Mouse (Mus musculus) CH12.LX (cell line): ENCODE measurements at regions not wholly inside any gene's neighbourhood (a gene's known extent, or its start where the extent isn't known, plus 50 kb on each side); places are given as distances from the start of the nearest gene placed in this dataset.

Source experiments
- DNase-seq: peaks from one replicate; pipeline ENCODE4 v3.0.0-alpha.2; 2013; ENCODE audit errors: extremely low read depth
- H3K27ac ChIP-seq: 2 replicates; pipeline ENCODE4 v1.5.1; 2012; ENCODE audit warnings: low read depth, mild to moderate bottlenecking, control low read depth, moderate library complexity; ENCODE audit not compliant: insufficient read depth
- H3K27me3 ChIP-seq: replicated peaks from 2 replicates; pipeline ENCODE3; 2012; ENCODE audit warnings: inconsistent platforms
- H3K36me3 ChIP-seq, 2 experiments: replicated peaks in 1 of 2; 2 replicates each; pipeline versions ENCODE3 to v1.6.1; 2012; ENCODE audit warnings: inconsistent platforms in 1 of 2, low read length in 1 of 2, mild to moderate bottlenecking in 1 of 2, mixed read lengths in 1 of 2, moderate library complexity in 1 of 2; ENCODE audit not compliant: control insufficient read depth in 1 of 2, insufficient read depth in 1 of 2
- H3K4me1 ChIP-seq, 2 experiments: 2 replicates each; pipeline ENCODE4 v1.6.1; 2012; ENCODE audit warnings: inconsistent platforms in 1 of 2, moderate library complexity in 1 of 2; ENCODE audit not compliant: insufficient read depth in 2 of 2, control insufficient read depth in 1 of 2
- H3K4me2 ChIP-seq: 2 replicates; pipeline ENCODE4 v1.6.1; 2012; ENCODE audit warnings: low read depth, mild to moderate bottlenecking, control low read depth; ENCODE audit not compliant: poor library complexity, insufficient read depth, severe bottlenecking
- H3K4me3 ChIP-seq, 3 experiments: fragments of 150-350 bp in 1 of 3; sonication (generic) in 1 of 3; replicated peaks in 1 of 3; 2 replicates each; pipeline versions ENCODE3 to v1.5.1; 2011 to 2012; ENCODE audit warnings: low read depth in 2 of 3, low read length in 2 of 3, mild to moderate bottlenecking in 2 of 3, moderate library complexity in 2 of 3, control low read depth in 1 of 3, improper control_type of control experiment in 1 of 3, inconsistent platforms in 1 of 3, mixed read lengths in 1 of 3; ENCODE audit not compliant: poor library complexity in 1 of 3
- H3K79me2 ChIP-seq: replicated peaks from 2 replicates; pipeline ENCODE4 v1.6.1; 2012; ENCODE audit warnings: mild to moderate bottlenecking, moderate library complexity; ENCODE audit not compliant: control insufficient read depth, poor library complexity, insufficient read depth, severe bottlenecking; ENCODE audit errors: extremely low read depth
- H3K9ac ChIP-seq: 2 replicates; pipeline ENCODE4 v1.6.1; 2012; ENCODE audit warnings: low read depth, mild to moderate bottlenecking, control low read depth, moderate library complexity; ENCODE audit not compliant: insufficient read depth
- H3K9me3 ChIP-seq: replicated peaks from 2 replicates; pipeline ENCODE3; 2012; ENCODE audit warnings: low read length, inconsistent platforms, mixed read lengths
- BHLHE40 ChIP-seq: IDR thresholded peaks from 2 replicates; pipeline ENCODE4 v1.6.1; 2011; ENCODE audit warnings: mild to moderate bottlenecking, low read depth, low read length, improper control_type of control experiment
- CHD2 ChIP-seq: IDR thresholded peaks from 2 replicates; pipeline ENCODE4 v1.6.1; 2011; ENCODE audit warnings: low read length, improper control_type of control experiment
- E2F4 ChIP-seq: IDR thresholded peaks from 2 replicates; pipeline ENCODE4 v1.6.1; 2011; ENCODE audit warnings: low read depth, low read length, improper control_type of control experiment; ENCODE audit not compliant: insufficient replicate concordance
- ELF1 ChIP-seq: IDR thresholded peaks from 2 replicates; pipeline ENCODE4 v1.6.1; 2014; ENCODE audit warnings: low read depth, mild to moderate bottlenecking, inconsistent platforms, low read length, improper control_type of control experiment
- ETS1 ChIP-seq: conservative IDR thresholded peaks from 2 replicates; pipeline ENCODE4 v1.6.1; 2012; ENCODE audit warnings: low read depth, mild to moderate bottlenecking, inconsistent platforms, low read length, improper control_type of control experiment, moderate library complexity
- HCFC1 ChIP-seq: IDR thresholded peaks from 2 replicates; pipeline ENCODE4 v1.6.1; 2012; ENCODE audit warnings: low read depth, mild to moderate bottlenecking, inconsistent platforms, low read length, improper control_type of control experiment
- IRF4 ChIP-seq: IDR thresholded peaks from 2 replicates; pipeline ENCODE4 v1.6.1; 2014; ENCODE audit warnings: low read depth, mild to moderate bottlenecking, inconsistent platforms, low read length, improper control_type of control experiment
- JUND ChIP-seq: conservative IDR thresholded peaks from 2 replicates; pipeline ENCODE4 v1.6.1; 2011; ENCODE audit warnings: low read depth, low read length, improper control_type of control experiment
- KAT2A ChIP-seq: IDR thresholded peaks from 2 replicates; pipeline ENCODE4 v1.6.1; 2012; ENCODE audit warnings: low read length, improper control_type of control experiment, inconsistent platforms; ENCODE audit not compliant: insufficient replicate concordance
- MAX ChIP-seq: IDR thresholded peaks from 2 replicates; pipeline ENCODE4 v1.6.1; 2011; ENCODE audit warnings: low read length, improper control_type of control experiment
- MAZ ChIP-seq: IDR thresholded peaks from 2 replicates; pipeline ENCODE4 v1.6.1; 2012; ENCODE audit warnings: low read depth, mild to moderate bottlenecking, inconsistent platforms, low read length, improper control_type of control experiment, moderate library complexity
- MYC ChIP-seq: IDR thresholded peaks from 2 replicates; pipeline ENCODE4 v1.6.1; 2011; ENCODE audit warnings: low read depth, mild to moderate bottlenecking, improper control_type of control experiment, low read length
- NRF1 ChIP-seq: IDR thresholded peaks from 2 replicates; pipeline ENCODE4 v1.6.1; 2014; ENCODE audit warnings: low read depth, mild to moderate bottlenecking, inconsistent platforms, low read length, improper control_type of control experiment, moderate library complexity
- PAX5 ChIP-seq: IDR thresholded peaks from 2 replicates; pipeline ENCODE4 v1.6.1; 2012; ENCODE audit warnings: low read length, inconsistent platforms, mixed read lengths
- POLR2A ChIP-seq: IDR thresholded peaks from 2 replicates; pipeline ENCODE4 v1.6.1; 2011; ENCODE audit warnings: low read depth, mild to moderate bottlenecking, improper control_type of control experiment, low read length
- POLR2AphosphoS2 ChIP-seq: IDR thresholded peaks from 2 replicates; pipeline ENCODE4 v1.6.1; 2011; ENCODE audit warnings: low read depth, low read length, improper control_type of control experiment
- RAD21 ChIP-seq: IDR thresholded peaks from 2 replicates; pipeline ENCODE4 v1.6.1; 2011; ENCODE audit warnings: low read depth, mild to moderate bottlenecking, low read length, improper control_type of control experiment, moderate library complexity
- RCOR1 ChIP-seq: conservative IDR thresholded peaks from 2 replicates; pipeline ENCODE4 v1.6.1; 2012; ENCODE audit warnings: low read depth, mild to moderate bottlenecking, inconsistent platforms, low read length, improper control_type of control experiment
- SIN3A ChIP-seq: IDR thresholded peaks from 2 replicates; pipeline ENCODE4 v1.6.1; 2012; ENCODE audit warnings: low read length, improper control_type of control experiment, inconsistent platforms
- TCF12 ChIP-seq: IDR thresholded peaks from 2 replicates; pipeline ENCODE4 v1.6.1; 2014; ENCODE audit warnings: low read depth, mild to moderate bottlenecking, inconsistent platforms, low read length, improper control_type of control experiment
- USF2 ChIP-seq: conservative IDR thresholded peaks from 2 replicates; pipeline ENCODE4 v1.6.1; 2011; ENCODE audit warnings: low read depth, low read length, improper control_type of control experiment
- ZC3H11A ChIP-seq: IDR thresholded peaks from 2 replicates; pipeline ENCODE4 v1.6.1; 2012; ENCODE audit warnings: low read depth, mild to moderate bottlenecking, inconsistent platforms, low read length, improper control_type of control experiment
- ZNF384 ChIP-seq: IDR thresholded peaks from 2 replicates; pipeline ENCODE4 v1.6.1; 2012; ENCODE audit warnings: low read depth, low read length, improper control_type of control experiment, inconsistent platforms
- dilution Hi-C: fragments of 300-500 bp; cut with MboI; formaldehyde crosslinking; loops from 2 replicates; pipeline ENCODE4 v1.14.3; 2020; ENCODE audit warnings: low sequenced_read_pairs; ENCODE audit not compliant: extremely low pct_unique_long_range_greater_than_20kb, extremely low pct_ligation_motif_present
- in situ Hi-C: fragments of 300-500 bp; cut with MboI; formaldehyde crosslinking; loops from 3 replicates; pipeline ENCODE4 v1.14.3; 2019; ENCODE audit warnings: low sequenced_read_pairs, low pct_ligation_motif_present, low pct_unique_long_range_greater_than_20kb, mixed read lengths

DNA sequence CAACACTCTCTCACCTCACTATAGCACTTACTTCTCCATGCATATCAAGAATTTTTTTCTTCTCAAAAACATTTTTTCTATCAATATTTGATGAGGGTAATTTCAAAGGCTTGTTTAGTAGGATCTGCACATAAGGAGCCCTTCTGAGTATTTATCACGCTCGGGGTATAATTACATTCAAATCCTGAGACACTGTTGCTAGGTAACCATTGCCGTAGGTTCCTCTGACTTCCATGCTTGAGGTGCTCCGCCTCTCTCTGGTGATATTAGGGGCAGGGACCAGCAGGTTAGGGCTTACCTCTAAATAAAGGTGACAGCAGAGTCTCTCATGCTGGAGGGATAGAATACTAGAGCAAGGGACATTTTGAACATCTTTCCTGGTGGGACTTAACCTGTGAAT, 54.4 kb upstream of the 9630041A04Rik start:
- H3K4me3 ChIP-seq = no peak overlapping the region
- no peaks in the 10 kb centered on the region for H3K36me3 ChIP-seq
- TF ChIP-seq ELF1 = no peak
- no peak for TF ChIP-seq BHLHE40
- no peak for TF ChIP-seq ZNF384
- no peak for TF ChIP-seq E2F4
- no peak for TF ChIP-seq USF2
- no peak for TF ChIP-seq POLR2A
- no peak for TF ChIP-seq IRF4
- no peak for TF ChIP-seq RCOR1
- TF ChIP-seq POLR2AphosphoS2 = no peak
- no peak for TF ChIP-seq ETS1
- no peak for TF ChIP-seq PAX5
- TF ChIP-seq MAX = no peak
- TF ChIP-seq CHD2 = no peak
- TF ChIP-seq RAD21 = no peak
- TF ChIP-seq KAT2A = no peak
- no peak for TF ChIP-seq MAZ
- no peak for TF ChIP-seq TCF12
- TF ChIP-seq MYC = no peak
- TF ChIP-seq ZC3H11A = no peak
- H3K4me1 ChIP-seq = no peaks in the 10 kb centered on the region
- in situ Hi-C loops (no loop called here), dilution Hi-C loops (no loop called here)
- H3K9me3 ChIP-seq = peaks cover 72% of the 10 kb centered on the region
- no peak overlapping the region for H3K4me2 ChIP-seq
- no peaks in the 10 kb centered on the region for H3K27me3 ChIP-seq
- no peak overlapping the region for H3K27ac ChIP-seq
- no peaks in the 10 kb centered on the region for H3K79me2 ChIP-seq
- no peak for DNase-seq
- no peak overlapping the region for H3K9ac ChIP-seq

DNA sequence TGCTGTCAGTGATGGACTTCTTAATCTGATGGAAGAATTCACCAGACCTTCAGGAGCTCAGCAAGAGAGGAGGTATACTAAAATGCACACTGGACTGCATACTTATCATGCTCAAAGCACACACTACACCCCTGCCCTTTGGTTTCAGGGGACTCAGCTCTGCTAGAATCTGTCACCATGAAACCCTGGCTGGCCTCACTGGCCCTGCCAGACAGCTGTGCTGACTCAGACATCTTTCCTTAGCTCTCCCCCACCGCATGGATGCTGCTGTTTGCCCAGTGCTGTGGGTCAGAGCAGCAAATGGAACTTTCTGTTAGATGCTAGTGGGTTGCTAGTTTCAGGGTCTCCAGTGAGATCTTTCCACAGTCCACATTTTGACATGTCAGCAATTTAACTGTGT, 64.9 kb upstream of the 9630041A04Rik start:
- in situ Hi-C loops (no loop called here), dilution Hi-C loops (no loop called here)
- H3K36me3 ChIP-seq = no peaks in the 10 kb centered on the region
- H3K9ac ChIP-seq = no peak overlapping the region
- H3K4me3 ChIP-seq = no peak overlapping the region
- H3K27ac ChIP-seq = no peak overlapping the region
- peaks cover 62% of the 10 kb centered on the region for H3K9me3 ChIP-seq
- no peak overlapping the region for H3K4me2 ChIP-seq
- no peaks in the 10 kb centered on the region for H3K4me1 ChIP-seq
- H3K27me3 ChIP-seq = no peaks in the 10 kb centered on the region
- no peaks in the 10 kb centered on the region for H3K79me2 ChIP-seq
- TF ChIP-seq RAD21 = no peak
- no peak for TF ChIP-seq MAZ
- no peak for TF ChIP-seq PAX5
- TF ChIP-seq BHLHE40 = no peak
- no peak for TF ChIP-seq CHD2
- TF ChIP-seq ZNF384 = no peak
- TF ChIP-seq ZC3H11A = no peak
- no peak for TF ChIP-seq MAX
- no peak for TF ChIP-seq JUND
- TF ChIP-seq TCF12 = no peak
- no peak for TF ChIP-seq USF2
- TF ChIP-seq HCFC1 = no peak
- no peak for TF ChIP-seq IRF4
- TF ChIP-seq ETS1 = no peak
- TF ChIP-seq NRF1 = no peak
- TF ChIP-seq SIN3A = no peak
- TF ChIP-seq POLR2A = no peak
- TF ChIP-seq, all 38 proteins: peak for 0
- no peak for DNase-seq
